In the genomic region with DNA sequence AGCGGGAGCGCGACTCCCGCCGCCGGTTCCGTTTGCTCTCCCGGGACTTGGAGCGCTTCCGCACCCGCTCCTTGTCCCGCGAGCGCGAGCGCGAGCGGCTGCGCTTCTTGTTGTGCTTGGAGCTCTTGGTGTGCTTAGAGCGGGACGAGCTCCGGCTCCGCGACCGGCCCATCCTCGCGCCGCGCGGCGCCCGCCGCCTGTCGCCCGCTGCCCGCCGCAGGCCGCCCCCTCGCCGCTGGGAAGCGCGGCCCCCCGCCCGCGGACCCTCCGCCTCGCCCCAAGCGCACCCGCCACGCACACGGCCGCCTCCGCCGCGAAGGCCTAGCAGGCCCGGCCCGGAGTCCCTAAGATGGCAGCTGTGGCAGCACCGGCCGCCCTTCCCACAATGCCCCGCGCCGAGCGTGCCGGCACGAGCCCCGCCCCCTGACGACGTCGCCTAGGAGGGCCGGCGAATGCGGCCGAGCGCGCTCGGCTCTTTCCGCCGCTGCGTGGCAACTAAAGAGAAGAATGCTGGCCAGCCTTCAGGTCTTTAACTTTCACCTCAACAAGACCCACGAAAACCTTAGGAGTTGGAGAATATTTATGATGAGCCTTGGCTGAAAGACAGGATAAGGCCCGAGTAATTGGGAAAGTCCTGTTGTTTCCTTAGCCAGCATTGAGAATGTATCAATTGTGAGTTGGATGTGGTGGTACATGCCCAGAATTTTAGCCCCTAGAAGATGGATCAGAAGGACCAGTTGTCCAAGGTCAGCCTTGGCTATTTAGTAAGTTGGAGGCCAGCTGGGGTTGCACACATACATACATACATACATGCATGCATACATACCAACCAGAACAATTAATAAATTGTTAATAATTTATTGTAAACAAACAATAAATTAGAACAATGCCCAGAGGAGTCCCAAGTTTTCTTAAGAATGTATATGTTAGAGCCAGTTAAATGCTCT, we compare ENCODE assay signal across 8 mouse cellular contexts. TPM values are rescaled to one million over a fixed set of nuclear protein-coding genes. Genes with fewer than 3 reads are reported as not detected.
DNase-seq lines count a peak whose midpoint lies in the region; ATAC-seq and TF ChIP-seq lines count a peak whose summit lies in the region.

Gene Arglu1 (minus strand): TSS at position 376 of the 947 bp plus-strand sequence.

- TF ChIP-seq POLR2A in bone marrow macrophage, adult 2 months (IDR thresholded peaks at IDR 0.05; ENCODE audit: borderline replicate concordance, low read depth, low read length), result no peak
- peak; percentile 71 for TF ChIP-seq POLR2A in embryonic fibroblast, embryonic 13.5 days (IDR thresholded peaks at IDR 0.05; ENCODE audit: low read depth, low read length)

- WGBS in heart, embryonic 10.5 days, result under 1% methylated on average over 80 of the region's 81 CpGs
- WGBS in kidney, embryonic 15.5 days, result under 1% methylated on average over 79 of the region's 81 CpGs

- H3K9ac ChIP-seq in kidney, embryonic 15.5 days, result peak within 1 kb of the TSS; percentile 98

- DNase-seq in A20 (ENCODE audit: low read depth, low spot score), result peak; percentile 91
- peak; percentile 96 for DNase-seq in heart, embryonic 10.5 days (ENCODE audit: low spot score)
- peak; percentile 95 for DNase-seq in liver
- peak; percentile 96 to 98 for DNase-seq in spleen, postnatal 4 days (ENCODE audit: low spot score in 2 of 2)

- H3K4me2 ChIP-seq in kidney, embryonic 15.5 days, result peak within 1 kb of the TSS; percentile 66

- no peak for TF ChIP-seq CTCF in bone marrow macrophage, adult 2 months (IDR thresholded peaks at IDR 0.05; ENCODE audit: low read depth, low read length)
- TF ChIP-seq CTCF in embryonic fibroblast, embryonic 13.5 days (IDR thresholded peaks at IDR 0.05; ENCODE audit: borderline replicate concordance, insufficient read depth, low read length), result no peak

- no peaks in the 10 kb centered on the region for H3K36me3 ChIP-seq in heart, embryonic 10.5 days
- no peaks in the 10 kb centered on the region for H3K36me3 ChIP-seq in kidney, embryonic 15.5 days

- H3K4me1 ChIP-seq in bone marrow macrophage, adult 2 months (ENCODE audit: control insufficient read depth, insufficient read depth, low read length), result peaks cover 24% of the 10 kb centered on the region
- peaks cover 16% of the 10 kb centered on the region; the same call in 1 of the 2 replicates for H3K4me1 ChIP-seq in embryonic fibroblast, embryonic 13.5 days (ENCODE audit: control insufficient read depth, insufficient read depth, low read length)
- H3K4me1 ChIP-seq in heart, embryonic 10.5 days, result peaks cover 32% of the 10 kb centered on the region
- peaks cover 38% of the 10 kb centered on the region for H3K4me1 ChIP-seq in kidney, embryonic 15.5 days

- ATAC-seq in kidney, embryonic 15.5 days (replicated peaks; ENCODE audit: low FRiP score), result peak; percentile 96
- ATAC-seq in monocyte, adult 5-6 weeks (replicated peaks; ENCODE audit: insufficient number of reproducible peaks, low FRiP score, low TSS enrichment, poor library complexity, severe bottlenecking), result peak; percentile 84

- H3K4me3 ChIP-seq in bone marrow macrophage, adult 2 months (ENCODE audit: insufficient read depth, low read length), result peak within 1 kb of the TSS; percentile 64
- H3K4me3 ChIP-seq in embryonic fibroblast, embryonic 13.5 days (ENCODE audit: insufficient read depth, low read length), result peak within 1 kb of the TSS; percentile 100
- peak within 1 kb of the TSS; percentile 95 for H3K4me3 ChIP-seq in heart, embryonic 10.5 days
- H3K4me3 ChIP-seq in kidney, embryonic 15.5 days (replicated peaks), result peak within 1 kb of the TSS; percentile 85

- H3K27me3 ChIP-seq in heart, embryonic 10.5 days (ENCODE audit: insufficient read depth, poor library complexity, severe bottlenecking), result no peaks in the 10 kb centered on the region
- H3K27me3 ChIP-seq in kidney, embryonic 15.5 days, result no peaks in the 10 kb centered on the region

- H3K9me3 ChIP-seq in heart, embryonic 10.5 days, result no peaks in the 10 kb centered on the region
- H3K9me3 ChIP-seq in kidney, embryonic 15.5 days (replicated peaks), result no peaks in the 10 kb centered on the region

- H3K27ac ChIP-seq in bone marrow macrophage, adult 2 months (ENCODE audit: insufficient read depth, low read depth, low read length), result peak within 1 kb of the TSS; percentile 73
- H3K27ac ChIP-seq in embryonic fibroblast, embryonic 13.5 days (ENCODE audit: insufficient read depth, low read length), result peak within 1 kb of the TSS; percentile 67
- H3K27ac ChIP-seq in heart, embryonic 10.5 days, result peak within 1 kb of the TSS; percentile 100
- H3K27ac ChIP-seq in kidney, embryonic 15.5 days, result peak within 1 kb of the TSS; percentile 95

RNA-seq across cellular contexts. Expression of gene Arglu1, which starts in this region (rescaled TPM):
- polyA plus RNA-seq in bone marrow macrophage, adult 2 months (2012; ENCODE audit: insufficient read depth, insufficient read length, missing spikeins), result 81.2 and 98.3 TPM in 2 replicates
- polyA plus RNA-seq in embryonic fibroblast, embryonic 13.5 days (2011; ENCODE audit: insufficient read length, low read depth, missing spikeins), result 104 and 109 TPM in 2 replicates
- 93.7 and 112 TPM in 2 replicates for polyA plus RNA-seq in heart, embryonic 10.5 days (2016; fragmentation: Nextera tagmentation; extraction: Ambion mirVana)
- polyA plus RNA-seq in kidney, embryonic 15.5 days (2015; fragmentation: Nextera tagmentation; extraction: Ambion mirVana), result 146 and 152 TPM in 2 replicates
- 210 to 324 TPM (median 270 TPM) in 3 replicates for total RNA-seq in monocyte, adult 5-6 weeks (2017)

Comparison
In these comparisons a context has a peak if more than half of its experiments do, and no peak if none do; other contexts are left out.
1. Peak in every context shown above with its lines: DNase-seq, ATAC-seq, H3K4me3 ChIP-seq and H3K27ac ChIP-seq.